Mouse (Mus musculus) layer of hippocampus, postnatal 14 days (tissue): ENCODE results near the gene Tubg1. TPM values are rescaled to one million over a fixed set of nuclear protein-coding genes. Genes with fewer than 3 reads are reported as not detected.

Source experiments
- microRNA-seq, 2 experiments: library from miRNA; unstranded; fragments of <30 nt; microRNA quantifications; one replicate each; pipeline ENCODE4 v1.2.0; 2021
- total RNA-seq, 2 experiments: library from RNA; stranded (reverse); gene quantifications; 2 replicates each; pipeline ENCODE4 v1.2.3; 2021

The Tubg1 gene
- total RNA-seq, 2 experiments from 2014 or later = 48.9 to 52.6 TPM

Small RNA genes within 50 kb of the gene (microRNA-seq; reads per million reads assigned to microRNA genes)
- 0 reads per million in 2 experiments for gene Gm27626

Other genes starting within 250 kb of the Tubg1 start
- gene Stat3, start 180.4 kb upstream of the Tubg1 start, total RNA-seq = 10 to 100 TPM; 34.9 to 36.4 TPM
- 10 to 100 TPM; 16.3 to 21.5 TPM for gene Cavin1, start 149.1 kb upstream of the Tubg1 start, total RNA-seq
- gene Atp6v0a1, start 110.5 kb upstream of the Tubg1 start, total RNA-seq = 100 to 1,000 TPM; 451 to 457 TPM
- gene Naglu, start 49.9 kb upstream of the Tubg1 start, total RNA-seq = 10 to 100 TPM in 1 of 2 experiments, 1 to 10 TPM in 1; 9.3 to 10.3 TPM
- under 1 TPM; 0.38 to 0.81 TPM for gene Hsd17b1, start 41.5 kb upstream of the Tubg1 start, total RNA-seq
- 10 to 100 TPM; 32.6 to 35.7 TPM for gene Coasy, start 37.4 kb upstream of the Tubg1 start, total RNA-seq
- 10 to 100 TPM; 46.3 to 49.6 TPM for gene Mlx, start 32.7 kb upstream of the Tubg1 start, total RNA-seq
- gene Psmc3ip, start 24.5 kb upstream of the Tubg1 start, total RNA-seq = 1 to 10 TPM; 2.7 to 4.9 TPM
- 10 to 100 TPM; 57.1 to 61.1 TPM for gene Retreg3, start within 50 bp of the Tubg1 start, total RNA-seq
- 10 to 100 TPM; 36.7 to 41.0 TPM for gene Tubg2, start 36.0 kb downstream of the Tubg1 start, total RNA-seq
- 100 to 1,000 TPM; 137 to 149 TPM for gene Cntnap1, start 50.6 kb downstream of the Tubg1 start, total RNA-seq
- 10 to 100 TPM; 14.2 to 16.1 TPM for gene Plekhh3, start 51.4 kb downstream of the Tubg1 start, total RNA-seq
- gene Ccr10, start 55.5 kb downstream of the Tubg1 start, total RNA-seq = under 1 TPM in 1 of 2 experiments, not detected in 1; 0.18 TPM
- gene Ezh1, start 106.5 kb downstream of the Tubg1 start, total RNA-seq = 10 to 100 TPM; 38.2 to 40.0 TPM
- 10 to 100 TPM; 74.0 to 75.7 TPM for gene Ramp2, start 126.1 kb downstream of the Tubg1 start, total RNA-seq
- gene Vps25, start 133.8 kb downstream of the Tubg1 start, total RNA-seq = 10 to 100 TPM; 72.3 to 80.9 TPM
- 1 to 10 TPM; 6.9 to 9.4 TPM for gene Wnk4, start 140.6 kb downstream of the Tubg1 start, total RNA-seq
- under 1 TPM; 0.33 to 0.46 TPM for gene Cntd1, start 159.1 kb downstream of the Tubg1 start, total RNA-seq
- gene Coa3, start 159.2 kb downstream of the Tubg1 start, total RNA-seq = 10 to 100 TPM; 82.2 to 93.7 TPM
- gene Becn1, start 182.3 kb downstream of the Tubg1 start, total RNA-seq = 100 to 1,000 TPM; 182 to 185 TPM
- gene Psme3, start 196.3 kb downstream of the Tubg1 start, total RNA-seq = 100 to 1,000 TPM; 103 to 114 TPM
- gene Aoc2, start 205.1 kb downstream of the Tubg1 start, total RNA-seq = 1 to 10 TPM; 4.8 to 5.4 TPM
- 1 to 10 TPM; 1.6 to 2.7 TPM for gene Aoc3, start 210.7 kb downstream of the Tubg1 start, total RNA-seq
- under 1 TPM in 1 of 2 experiments, not detected in 1; 0.14 TPM for gene G6pc, start 247.6 kb downstream of the Tubg1 start, total RNA-seq